25 mouse cellular contexts compared by ENCODE assay signal in the genomic region with DNA sequence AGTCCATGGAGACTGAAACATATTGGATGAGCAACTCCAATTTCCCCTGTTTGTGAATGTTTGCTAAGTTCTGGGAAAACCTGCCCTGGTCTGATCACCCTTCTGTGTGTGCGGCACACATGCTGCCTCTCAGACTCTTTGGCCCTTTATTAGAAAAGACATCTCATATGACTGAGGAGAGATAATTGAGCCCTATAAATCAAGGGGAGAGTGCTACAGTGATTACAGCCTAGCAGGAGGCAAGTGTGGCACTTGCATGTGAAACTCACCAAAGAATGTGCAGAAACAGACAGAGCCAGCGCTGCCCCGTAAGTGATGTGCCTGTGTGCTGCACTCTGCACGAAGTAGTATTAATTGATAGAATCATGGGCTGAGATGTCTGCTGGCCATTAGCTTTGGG.
A peak's percentile ranks its signal among the peaks of the same experiment; 100 is the strongest.
DNase-seq lines count a peak whose midpoint lies in the region; ATAC-seq and TF ChIP-seq lines count a peak whose summit lies in the region.
"Had no signal": no experiment of that assay in that cellular context is flagged by ENCODE, and none has a peak within 500 bp of the region (broad histone marks: within the 10 kb centered on the region; RNA-seq: fewer than 3 reads in every experiment).

No protein-coding gene starts in this region.

- no peak for TF ChIP-seq POLR2A in kidney, adult 2 months (IDR thresholded peaks at IDR 0.05; ENCODE audit: low read depth, low read length)

- no peaks in the 10 kb centered on the region for H3K36me3 ChIP-seq in forebrain, embryonic 11.5 days (ENCODE audit: control insufficient read depth, insufficient read depth, low read length)
- H3K36me3 ChIP-seq in forebrain, postnatal 0 days (ENCODE audit: insufficient read depth), result no peaks in the 10 kb centered on the region
- H3K36me3 ChIP-seq in kidney, embryonic 14.5 days (ENCODE audit: control insufficient read depth, insufficient read depth, low read length), result no peaks in the 10 kb centered on the region
- H3K36me3 ChIP-seq in kidney, adult 2 months (ENCODE audit: control insufficient read depth, insufficient read depth, low read length), result no peaks in the 10 kb centered on the region
- H3K36me3 ChIP-seq in limb, embryonic 10.5 days, result no peaks in the 10 kb centered on the region
- H3K36me3 ChIP-seq: intestine, embryonic 15.5 days had no signal

- intact Hi-C loops in gastrocnemius, postnatal 36 days (cut with DNase I), result loop anchor here (2.0 kb wide), 1 partner anchor 14 kb away; no protein-coding TSS in a partner anchor

- no peaks in the 10 kb centered on the region for H3K27me3 ChIP-seq in forebrain, embryonic 11.5 days (ENCODE audit: control insufficient read depth, insufficient read depth, low read length)
- H3K27me3 ChIP-seq in forebrain, postnatal 0 days (ENCODE audit: insufficient read depth, low read length), result no peaks in the 10 kb centered on the region
- no peaks in the 10 kb centered on the region for H3K27me3 ChIP-seq in kidney, embryonic 14.5 days (ENCODE audit: control insufficient read depth, insufficient read depth, low read length)
- H3K27me3 ChIP-seq in kidney, adult 2 months (replicated peaks; ENCODE audit: control insufficient read depth, insufficient read depth, low read length), result no peaks in the 10 kb centered on the region
- H3K27me3 ChIP-seq in limb, embryonic 10.5 days (ENCODE audit: low read depth, poor library complexity, severe bottlenecking), result no peaks in the 10 kb centered on the region
- H3K27me3 ChIP-seq: intestine, embryonic 15.5 days had no signal

- H3K9ac ChIP-seq in forebrain, embryonic 11.5 days (ENCODE audit: low read length), result no peak overlapping the region
- H3K9ac ChIP-seq in forebrain, postnatal 0 days, result no peak overlapping the region
- H3K9ac ChIP-seq in kidney, embryonic 14.5 days (ENCODE audit: low read depth, low read length), result no peak overlapping the region
- H3K9ac ChIP-seq: intestine, embryonic 15.5 days; liver, embryonic 14.5 days had no signal

- 86% methylated on average over 4 of the region's 4 CpGs for WGBS in forebrain, embryonic 11.5 days
- 89% methylated on average over 4 of the region's 4 CpGs for WGBS in forebrain, postnatal 0 days
- 65% methylated on average over 4 of the region's 4 CpGs for WGBS in kidney, embryonic 14.5 days
- 91% methylated on average over 4 of the region's 4 CpGs for WGBS in kidney, adult 2 months
- WGBS in limb, embryonic 10.5 days, result 46% methylated on average over 4 of the region's 4 CpGs

- ATAC-seq in forebrain, embryonic 11.5 days (replicated peaks; ENCODE audit: low FRiP score), result no peak
- no peak for ATAC-seq in forebrain, postnatal 0 days
- ATAC-seq in kidney, embryonic 14.5 days (ENCODE audit: low FRiP score, low TSS enrichment), result 0 out of 2 replicates have a peak, but pooled peaks have one; percentile 24
- ATAC-seq: forebrain, embryonic 14.5 days; hindbrain, embryonic 16.5 days; intestine, embryonic 15.5 days had no signal

- DNase-seq in forebrain, embryonic 11.5 days (ENCODE audit: low spot score), result peak; percentile 4
- no peak for DNase-seq in forebrain, postnatal 0 days
- no peak for DNase-seq in kidney, adult 2 months
- peak; percentile 23 for DNase-seq in MN1 (ENCODE audit: low spot score)
- no peak for DNase-seq in limb, embryonic 10.5 days (ENCODE audit: low spot score)
- DNase-seq in gastrocnemius, postnatal 36 days, result no peak
- no peak for DNase-seq in spleen, postnatal 14 days (ENCODE audit: low spot score in 2 of 2)
- DNase-seq: adrenal gland, postnatal 14 days; cerebellum, adult 11 months; cerebellum, adult 9-11 months; gastrocnemius, adult 2 months; kidney, adult 8-10 months; kidney, postnatal 25 days; liver; lung, adult 2 months; lung, postnatal 10 days; midbrain, embryonic 14.5 days; thymus, postnatal 14 days had no signal

- H3K4me1 ChIP-seq in forebrain, embryonic 11.5 days (replicated peaks; ENCODE audit: control insufficient read depth, insufficient read depth, low read length), result peaks cover 5% of the 10 kb centered on the region; the same call in 1 of the 2 replicates
- H3K4me1 ChIP-seq in forebrain, postnatal 0 days (ENCODE audit: insufficient read depth), result no peaks in the 10 kb centered on the region
- H3K4me1 ChIP-seq in kidney, embryonic 14.5 days (ENCODE audit: control insufficient read depth, insufficient read depth, low read length), result no peaks in the 10 kb centered on the region
- no peaks in the 10 kb centered on the region for H3K4me1 ChIP-seq in kidney, adult 2 months (ENCODE audit: control insufficient read depth, insufficient read depth, low read length)
- H3K4me1 ChIP-seq in limb, embryonic 10.5 days, result peaks cover 28% of the 10 kb centered on the region
- H3K4me1 ChIP-seq: intestine, embryonic 15.5 days had no signal

- no peak overlapping the region for H3K4me2 ChIP-seq in forebrain, embryonic 11.5 days (ENCODE audit: low read depth, low read length, severe bottlenecking)
- H3K4me2 ChIP-seq in forebrain, postnatal 0 days (ENCODE audit: low read depth), result no peak overlapping the region
- no peak overlapping the region for H3K4me2 ChIP-seq in kidney, embryonic 14.5 days (replicated peaks; ENCODE audit: low read depth, low read length)
- H3K4me2 ChIP-seq: heart, embryonic 11.5 days; intestine, embryonic 15.5 days had no signal

- H3K9me3 ChIP-seq in forebrain, embryonic 11.5 days (ENCODE audit: control insufficient read depth, low read length), result no peaks in the 10 kb centered on the region
- H3K9me3 ChIP-seq in forebrain, postnatal 0 days (ENCODE audit: low read length), result no peaks in the 10 kb centered on the region
- H3K9me3 ChIP-seq in kidney, embryonic 14.5 days (ENCODE audit: control insufficient read depth, low read length), result no peaks in the 10 kb centered on the region
- H3K9me3 ChIP-seq in limb, embryonic 10.5 days (replicated peaks), result no peaks in the 10 kb centered on the region
- H3K9me3 ChIP-seq: intestine, embryonic 15.5 days had no signal

- no peak for TF ChIP-seq CTCF in forebrain, postnatal 0 days (IDR thresholded peaks at IDR 0.05; ENCODE audit: low read depth)
- no peak for TF ChIP-seq CTCF in kidney, adult 2 months (conservative IDR thresholded peaks at IDR 0.05; ENCODE audit: insufficient read depth, insufficient read length, low read depth, low read length)

- no peak overlapping the region for H3K4me3 ChIP-seq in forebrain, embryonic 11.5 days (ENCODE audit: low read depth, low read length)
- no peak overlapping the region for H3K4me3 ChIP-seq in forebrain, postnatal 0 days (ENCODE audit: low read depth, low read length)
- no peak overlapping the region for H3K4me3 ChIP-seq in kidney, embryonic 14.5 days (ENCODE audit: low read length)
- no peak overlapping the region for H3K4me3 ChIP-seq in kidney, adult 2 months (ENCODE audit: insufficient read depth, low read depth, low read length)
- no peak overlapping the region for H3K4me3 ChIP-seq in limb, embryonic 10.5 days
- H3K4me3 ChIP-seq: gastrocnemius, adult 2 months; intestine, embryonic 15.5 days had no signal

- H3K27ac ChIP-seq in forebrain, embryonic 11.5 days (ENCODE audit: low read depth, low read length), result no peak overlapping the region
- H3K27ac ChIP-seq in forebrain, postnatal 0 days (ENCODE audit: low read depth, low read length), result no peak overlapping the region
- H3K27ac ChIP-seq in kidney, embryonic 14.5 days (ENCODE audit: low read depth, low read length), result no peak overlapping the region
- no peak overlapping the region for H3K27ac ChIP-seq in kidney, adult 2 months (ENCODE audit: insufficient read depth, low read depth, low read length)
- 0 out of 2 replicates have a peak overlapping the region, but pooled peaks have one; percentile 14 for H3K27ac ChIP-seq in limb, embryonic 10.5 days
- H3K27ac ChIP-seq: gastrocnemius, adult 2 months; intestine, embryonic 15.5 days; liver, embryonic 14.5 days; macrophage had no signal

Comparison
In these comparisons a context has a peak if more than half of its experiments do, and no peak if none do; other contexts are left out.
1. DNase-seq: peak in forebrain, embryonic 11.5 days (single experiment) and MN1 (single experiment); none in forebrain, postnatal 0 days (single experiment), kidney, adult 2 months (single experiment), limb, embryonic 10.5 days (single experiment), gastrocnemius, postnatal 36 days (0 of 2) and spleen, postnatal 14 days (0 of 2).